Mouse (Mus musculus): ENCODE measurements around the gene Gm11084.

- TF ChIP-seq POLR2A (IDR thresholded peaks at IDR 0.05; ENCODE audit: extremely low read depth, insufficient read depth, low read length) (no peak), CTCF (IDR thresholded peaks at IDR 0.05; ENCODE audit: low read depth, low read length) (no peak)
Measured at GRCm38 (mm10) chr2:73003751-73004717, 17.5 kb upstream of the Gm11084 start.
